Mouse (Mus musculus) hindbrain, embryonic 16.5 days (tissue): Measurements from ENCODE around the gene Gli3. TPM values are rescaled to one million over a fixed set of nuclear protein-coding genes. Genes with fewer than 3 reads are reported as not detected.

Source experiments
- ATAC-seq: fragments of 200-750 bp; cut with Nextera tagmentation; 2 replicates; pipeline ENCODE4 v1.8.0; 2017; ENCODE audit warnings: moderate TSS enrichment, moderate library complexity
- H3K27ac ChIP-seq: fragments of 300-500 bp; sonication (generic); 2 replicates; pipeline ENCODE4 v1.5.1; 2014; ENCODE audit warnings: low read depth, mild to moderate bottlenecking, control low read depth, low read length, moderate library complexity
- H3K27me3 ChIP-seq: fragments of 300-500 bp; sonication (generic); replicated peaks from 2 replicates; pipeline ENCODE4 v1.6.1; 2014; ENCODE audit warnings: low read length; ENCODE audit not compliant: control insufficient read depth, insufficient read depth
- H3K36me3 ChIP-seq: fragments of 300-500 bp; sonication (generic); 2 replicates; pipeline ENCODE4 v1.6.1; 2014; ENCODE audit warnings: mild to moderate bottlenecking, low read length, moderate library complexity, mixed read lengths; ENCODE audit not compliant: control insufficient read depth, insufficient read depth
- H3K4me1 ChIP-seq: fragments of 300-500 bp; sonication (generic); 2 replicates; pipeline ENCODE4 v1.6.1; 2014; ENCODE audit warnings: low read depth, low read length; ENCODE audit not compliant: control insufficient read depth, insufficient read depth
- H3K4me2 ChIP-seq: fragments of 300-500 bp; sonication (generic); 2 replicates; pipeline ENCODE4 v1.6.1; 2014; ENCODE audit warnings: mild to moderate bottlenecking, low read length, control low read depth, moderate library complexity
- H3K4me3 ChIP-seq: fragments of 300-500 bp; sonication (generic); 2 replicates; pipeline ENCODE4 v1.5.1; 2014; ENCODE audit warnings: mild to moderate bottlenecking, low read length, control low read depth, moderate library complexity
- H3K9ac ChIP-seq: fragments of 300-500 bp; sonication (generic); 2 replicates; pipeline ENCODE4 v1.6.1; 2014; ENCODE audit warnings: low read depth, mild to moderate bottlenecking, control low read depth, low read length, moderate library complexity
- H3K9me3 ChIP-seq: fragments of 300-500 bp; sonication (generic); 2 replicates; pipeline ENCODE4 v1.6.1; 2014; ENCODE audit warnings: mild to moderate bottlenecking, low read length, moderate library complexity; ENCODE audit not compliant: control insufficient read depth
- WGBS: fragments of 180-500 bp; shearing (Covaris S2); extraction: QIAGEN DNeasy Blood & Tissue Kit; methylation state at CpG from one replicate; pipeline ENCODE4 v1.1.7; 2014; 5-methylcytosine and 5-hydroxymethylcytosine counted together
- polyA plus RNA-seq: library from polyadenylated mRNA; unstranded; fragments of >200 nt; fragmentation: Nextera tagmentation; extraction: Ambion mirVana; gene quantifications from 2 replicates; pipeline ENCODE4 v1.2.1, GENCODE M21; 2015

The Gli3 gene
- polyA plus RNA-seq, 1 experiment from 2014 or later = 2.9 TPM

DNA sequence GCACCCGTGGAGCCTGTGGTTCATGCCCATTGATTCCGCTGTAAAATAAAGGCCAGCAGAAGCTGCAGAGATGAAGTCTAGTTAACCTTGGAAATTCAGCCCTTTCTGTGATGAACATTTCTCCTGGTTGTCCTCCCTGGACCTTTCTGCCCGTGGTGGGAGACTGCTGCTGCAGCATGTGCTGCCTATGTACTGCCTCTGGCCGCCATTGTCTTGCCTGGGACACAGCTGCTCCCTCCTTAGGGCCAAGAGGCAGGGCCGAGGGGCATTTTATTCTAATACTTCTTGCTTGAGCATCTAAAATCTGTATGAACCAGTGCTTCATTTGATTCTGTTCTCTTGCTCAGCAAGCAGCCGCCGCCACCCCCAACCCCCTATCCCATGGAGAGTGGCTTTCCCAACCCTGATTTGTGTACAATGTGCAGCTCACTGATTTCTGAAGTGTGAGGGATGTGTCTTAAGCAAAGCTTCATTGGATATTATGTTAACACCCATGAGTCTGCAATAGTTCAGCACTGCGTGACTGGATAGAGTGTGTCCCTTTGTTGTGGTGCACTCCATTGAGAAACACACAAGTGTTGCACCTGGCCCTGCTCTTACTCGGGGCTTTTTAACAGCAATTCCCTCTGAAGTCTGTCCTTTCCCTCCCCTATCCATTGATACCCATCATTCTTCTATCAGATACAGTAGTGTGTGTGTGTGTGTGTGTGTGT lies 54.2 kb downstream of the Gli3 start:
- Histone ChIP-seq H3K9me3 (no peaks in the 10 kb centered on the region), H3K4me3 (no peak overlapping the region), H3K36me3 (no peaks in the 10 kb centered on the region), H3K27me3 (no peaks in the 10 kb centered on the region), H3K9ac (no peak overlapping the region), H3K27ac (no peak overlapping the region), H3K4me2 (no peak overlapping the region), H3K4me1 (no peaks in the 10 kb centered on the region)
- ATAC-seq = no peak; the same call in 1 of the 2 replicates
- WGBS = 65% methylated on average over 9 of the region's 9 CpGs

DNA sequence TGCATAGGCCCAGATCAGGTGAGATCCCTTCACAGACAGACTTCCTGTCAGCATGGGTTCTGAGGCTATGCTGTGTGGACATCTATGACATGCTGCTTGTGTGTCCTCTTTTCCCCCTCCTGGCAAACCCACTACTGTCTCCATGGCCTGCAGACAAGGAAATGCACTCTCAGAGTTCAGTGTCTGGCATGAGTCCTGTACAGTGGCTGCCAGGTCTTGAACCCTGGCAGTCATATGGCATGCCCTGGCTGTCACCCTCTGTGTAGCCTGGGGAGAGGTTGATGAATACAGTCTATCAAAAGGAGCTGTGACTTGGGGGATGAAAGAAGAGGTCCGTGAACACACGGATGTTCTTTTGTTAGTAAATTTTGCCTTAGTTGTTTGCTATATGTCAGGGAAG lies 57.3 kb downstream of the Gli3 start:
- no peaks in the 10 kb centered on the region for H3K9me3 ChIP-seq
- no peak overlapping the region for H3K4me3 ChIP-seq
- H3K4me2 ChIP-seq = no peak overlapping the region
- H3K27me3 ChIP-seq = no peaks in the 10 kb centered on the region
- no peaks in the 10 kb centered on the region for H3K4me1 ChIP-seq
- peak; percentile 51; the same call in 1 of the 2 replicates for ATAC-seq
- no peak overlapping the region for H3K9ac ChIP-seq
- H3K36me3 ChIP-seq = no peaks in the 10 kb centered on the region
- 29% methylated on average over 2 of the region's 2 CpGs for WGBS
- no peak overlapping the region for H3K27ac ChIP-seq

GRCm38 (mm10) chr13:15522153-15522552 lies 59.1 kb downstream of the Gli3 start:
- Histone ChIP-seq H3K4me2 (no peak overlapping the region), H3K4me3 (no peak overlapping the region), H3K9me3 (no peaks in the 10 kb centered on the region), H3K36me3 (no peaks in the 10 kb centered on the region), H3K27me3 (no peaks in the 10 kb centered on the region), H3K9ac (no peak overlapping the region), H3K27ac (no peak overlapping the region), H3K4me1 (no peaks in the 10 kb centered on the region)
- WGBS = 72% methylated on average over 3 of the region's 3 CpGs
- ATAC-seq = no peak

GRCm38 (mm10) chr13:15524208-15524607 lies 61.2 kb downstream of the Gli3 start:
- Histone ChIP-seq H3K9me3 (no peaks in the 10 kb centered on the region), H3K36me3 (no peaks in the 10 kb centered on the region), H3K4me1 (no peaks in the 10 kb centered on the region), H3K9ac (no peak overlapping the region), H3K27ac (no peak overlapping the region), H3K4me3 (no peak overlapping the region), H3K27me3 (no peaks in the 10 kb centered on the region), H3K4me2 (no peak overlapping the region)
- no peak for ATAC-seq
- WGBS = 77% methylated on average over 8 of the region's 8 CpGs

DNA sequence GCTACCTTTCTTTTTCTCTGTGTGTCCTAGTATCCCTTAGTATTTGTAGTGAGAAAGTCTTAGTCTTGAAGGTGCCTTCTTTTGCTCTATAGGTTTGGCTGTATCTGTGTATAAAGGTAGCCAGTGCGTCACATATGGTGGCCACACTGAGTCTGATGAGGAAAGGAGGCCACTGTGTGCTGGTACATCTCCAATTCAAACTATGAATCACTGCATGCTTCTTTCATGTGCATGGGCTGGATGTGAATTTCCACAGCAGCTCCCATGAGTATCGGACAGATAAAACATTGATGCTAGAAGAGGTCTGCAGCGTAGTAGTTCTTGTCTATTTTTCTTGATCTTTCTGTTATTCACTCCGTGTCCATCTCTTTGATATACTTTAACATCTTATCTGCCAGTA lies 63.7 kb downstream of the Gli3 start:
- H3K4me1 ChIP-seq = no peaks in the 10 kb centered on the region
- H3K4me3 ChIP-seq = no peak overlapping the region
- WGBS = 90% methylated on average over 4 of the region's 4 CpGs
- no peak overlapping the region for H3K4me2 ChIP-seq
- ATAC-seq = no peak
- no peaks in the 10 kb centered on the region for H3K36me3 ChIP-seq
- H3K27ac ChIP-seq = no peak overlapping the region
- H3K27me3 ChIP-seq = no peaks in the 10 kb centered on the region
- H3K9me3 ChIP-seq = no peaks in the 10 kb centered on the region
- H3K9ac ChIP-seq = no peak overlapping the region

GRCm38 (mm10) chr13:15531568-15531967 lies 68.5 kb downstream of the Gli3 start:
- Histone ChIP-seq H3K4me1 (no peaks in the 10 kb centered on the region), H3K27ac (no peak overlapping the region), H3K36me3 (no peaks in the 10 kb centered on the region), H3K27me3 (no peaks in the 10 kb centered on the region), H3K4me3 (no peak overlapping the region), H3K9me3 (no peaks in the 10 kb centered on the region), H3K4me2 (no peak overlapping the region), H3K9ac (no peak overlapping the region)
- ATAC-seq = no peak
- WGBS = 80% methylated on average over 3 of the region's 3 CpGs

DNA sequence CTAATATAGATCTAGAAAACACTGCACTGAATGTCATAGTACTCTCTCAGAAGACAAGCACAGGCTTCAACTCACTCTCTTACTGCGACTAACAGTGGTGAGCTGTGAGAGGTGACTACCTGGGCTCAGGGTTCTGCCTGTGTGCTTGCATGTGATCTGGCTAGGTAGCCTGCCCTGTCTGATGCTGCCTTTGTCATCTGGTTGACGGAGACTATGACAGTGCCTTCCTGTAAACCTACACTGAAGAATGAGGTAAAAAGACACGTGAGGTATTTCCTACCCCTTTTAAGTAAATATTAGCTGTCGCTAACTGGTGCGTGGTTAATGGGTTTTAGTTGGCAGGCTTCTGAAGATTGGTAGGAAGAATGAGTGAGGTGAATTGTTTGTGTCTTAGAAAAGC lies 74.2 kb downstream of the Gli3 start:
- no peak overlapping the region for H3K27ac ChIP-seq
- no peak for ATAC-seq

GRCm38 (mm10) chr13:15537611-15538010 lies 74.6 kb downstream of the Gli3 start:
- no peak for ATAC-seq
- no peak overlapping the region for H3K27ac ChIP-seq
- H3K4me1 ChIP-seq = peaks cover 13% of the 10 kb centered on the region
- no peak overlapping the region for H3K4me3 ChIP-seq
- 69% methylated on average over 3 of the region's 3 CpGs for WGBS
- H3K9ac ChIP-seq = no peak overlapping the region
- H3K4me2 ChIP-seq = no peak overlapping the region
- no peaks in the 10 kb centered on the region for H3K9me3 ChIP-seq
- no peaks in the 10 kb centered on the region for H3K36me3 ChIP-seq
- H3K27me3 ChIP-seq = no peaks in the 10 kb centered on the region

More for the DNA sequence above, 74.2 kb downstream of the Gli3 start:
- Histone ChIP-seq H3K9ac (no peak overlapping the region), H3K4me2 (no peak overlapping the region), H3K4me3 (no peak overlapping the region), H3K27me3 (no peaks in the 10 kb centered on the region), H3K9me3 (no peaks in the 10 kb centered on the region), H3K4me1 (peaks cover 9% of the 10 kb centered on the region), H3K36me3 (no peaks in the 10 kb centered on the region)
- WGBS = 50% methylated on average over 5 of the region's 5 CpGs

- no peaks in the 10 kb centered on the region for H3K36me3 ChIP-seq
- H3K27me3 ChIP-seq = no peaks in the 10 kb centered on the region
- ATAC-seq = no peak
- H3K9me3 ChIP-seq = no peaks in the 10 kb centered on the region
- H3K4me1 ChIP-seq = peaks cover 19% of the 10 kb centered on the region
- no peak overlapping the region for H3K27ac ChIP-seq
- no peak overlapping the region for H3K4me3 ChIP-seq
- no peak overlapping the region for H3K9ac ChIP-seq
- 80% methylated on average over 2 of the region's 2 CpGs for WGBS
- no peak overlapping the region for H3K4me2 ChIP-seq
Measured at GRCm38 (mm10) chr13:15538389-15538788, 75.4 kb downstream of the Gli3 start.
